Mouse (Mus musculus) neural tube, embryonic 14.5 days (tissue): ENCODE measurements around the gene Prdm16. TPM values are rescaled to one million over a fixed set of nuclear protein-coding genes. Genes with fewer than 3 reads are reported as not detected.

Experiments used
- ATAC-seq: fragments of 200-750 bp; cut with Nextera tagmentation; 2 replicates; pipeline ENCODE4 v1.8.0; 2017; ENCODE audit warnings: low read depth, mild to moderate bottlenecking, moderate TSS enrichment, moderate library complexity
- H3K27ac ChIP-seq: fragments of 300-500 bp; sonication (generic); 2 replicates; pipeline ENCODE4 v1.5.1; 2014; ENCODE audit warnings: low read depth, mild to moderate bottlenecking, control low read depth, low read length, moderate library complexity, mixed read lengths
- H3K27me3 ChIP-seq: fragments of 300-500 bp; sonication (generic); 2 replicates; pipeline ENCODE4 v1.6.1; 2014; ENCODE audit warnings: low read length; ENCODE audit not compliant: control insufficient read depth, insufficient read depth
- H3K36me3 ChIP-seq: fragments of 300-500 bp; sonication (generic); 2 replicates; pipeline ENCODE4 v1.6.1; 2014; ENCODE audit warnings: low read length, mixed read lengths; ENCODE audit not compliant: control insufficient read depth, insufficient read depth
- H3K4me1 ChIP-seq: fragments of 300-500 bp; sonication (generic); 2 replicates; pipeline ENCODE4 v1.6.1; 2014; ENCODE audit warnings: low read length; ENCODE audit not compliant: control insufficient read depth, insufficient read depth
- H3K4me2 ChIP-seq: fragments of 300-500 bp; sonication (generic); 2 replicates; pipeline ENCODE4 v1.6.1; 2014; ENCODE audit warnings: mild to moderate bottlenecking, low read depth, low read length, control low read depth
- H3K4me3 ChIP-seq: fragments of 300-500 bp; sonication (generic); 2 replicates; pipeline ENCODE4 v1.5.1; 2014; ENCODE audit warnings: low read depth, low read length, control low read depth, mixed read lengths
- H3K9ac ChIP-seq: fragments of 300-500 bp; sonication (generic); replicated peaks from 2 replicates; pipeline ENCODE4 v1.6.1; 2014; ENCODE audit warnings: low read depth, mild to moderate bottlenecking, control low read depth, low read length, mixed read lengths
- H3K9me3 ChIP-seq: fragments of 300-500 bp; sonication (generic); 2 replicates; pipeline ENCODE4 v1.6.1; 2016; ENCODE audit warnings: low read length; ENCODE audit not compliant: control insufficient read depth
- WGBS: fragments of 180-500 bp; shearing (Covaris S2); extraction: QIAGEN DNeasy Blood & Tissue Kit; methylation state at CpG from one replicate; pipeline ENCODE4 v1.1.7; 2014; 5-methylcytosine and 5-hydroxymethylcytosine counted together
- polyA plus RNA-seq: library from polyadenylated mRNA; unstranded; fragments of >200 nt; fragmentation: Nextera tagmentation; extraction: Ambion mirVana; gene quantifications from 2 replicates; pipeline ENCODE4 v1.2.1, GENCODE M21; 2014

The Prdm16 gene
- polyA plus RNA-seq, 1 experiment from 2014 or later = 4.6 TPM

DNA sequence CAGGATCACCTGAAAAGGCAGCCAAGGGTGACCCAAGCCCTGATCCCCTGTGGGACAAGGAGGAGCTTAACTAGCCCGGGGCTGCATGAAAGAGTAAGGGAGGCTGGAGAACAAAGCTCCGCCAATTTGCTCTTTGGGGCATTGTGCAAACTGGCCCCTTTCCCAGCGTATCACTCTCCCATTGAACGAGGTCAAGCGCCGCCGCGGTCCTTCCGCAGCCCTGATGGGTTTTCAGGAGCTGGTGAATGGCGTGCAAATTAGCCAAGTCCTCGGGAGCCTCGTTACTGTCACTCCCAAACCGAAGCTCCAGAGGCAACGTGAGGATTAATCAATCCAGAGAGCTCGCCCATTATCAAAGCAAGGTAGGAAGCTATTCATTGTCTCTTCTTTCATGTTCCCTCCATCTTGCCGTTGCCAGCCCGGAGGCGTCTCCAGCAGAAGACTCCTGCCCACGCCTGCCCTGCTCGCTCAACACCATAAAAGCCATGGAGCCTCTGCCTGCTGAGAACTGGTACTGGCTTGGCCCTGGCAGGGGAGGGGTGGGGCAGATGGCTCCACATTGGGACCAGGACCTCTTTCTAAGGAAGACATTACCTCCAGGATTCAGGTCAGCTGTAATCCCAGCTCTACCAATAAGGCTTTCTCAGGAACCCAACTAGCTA is 129.8 kb downstream of the Prdm16 start:
- no peak overlapping the region for H3K4me3 ChIP-seq
- ATAC-seq = no peak
- H3K27me3 ChIP-seq = peaks cover 6% of the 10 kb centered on the region; the same call in 1 of the 2 replicates
- peaks cover 18% of the 10 kb centered on the region for H3K4me1 ChIP-seq
- no peaks in the 10 kb centered on the region for H3K9me3 ChIP-seq
- WGBS = 3% methylated on average over 20 of the region's 20 CpGs
- peak overlapping the region; percentile 31; the same call in 1 of the 2 replicates for H3K4me2 ChIP-seq
- no peak overlapping the region for H3K27ac ChIP-seq
- no peak overlapping the region for H3K9ac ChIP-seq
- no peaks in the 10 kb centered on the region for H3K36me3 ChIP-seq

- no peak for ATAC-seq
- H3K9ac ChIP-seq = no peak overlapping the region
- no peaks in the 10 kb centered on the region for H3K36me3 ChIP-seq
- no peak overlapping the region for H3K4me2 ChIP-seq
- H3K27me3 ChIP-seq = peaks cover 6% of the 10 kb centered on the region; the same call in 1 of the 2 replicates
- no peaks in the 10 kb centered on the region for H3K9me3 ChIP-seq
- H3K4me3 ChIP-seq = no peak overlapping the region
- WGBS = 94% methylated on average over 5 of the region's 5 CpGs
- H3K4me1 ChIP-seq = peaks cover 19% of the 10 kb centered on the region
- H3K27ac ChIP-seq = no peak overlapping the region
Measured at GRCm38 (mm10) chr4:154505313-154505712, 131.4 kb downstream of the Prdm16 start.

GRCm38 (mm10) chr4:154503260-154503829 is 133.3 kb downstream of the Prdm16 start:
- Histone ChIP-seq H3K27me3 (peaks cover 6% of the 10 kb centered on the region; the same call in 1 of the 2 replicates), H3K27ac (no peak overlapping the region), H3K9me3 (no peaks in the 10 kb centered on the region), H3K9ac (no peak overlapping the region), H3K4me2 (0 out of 2 replicates have a peak overlapping the region, but pooled peaks have one; percentile 12), H3K4me3 (no peak overlapping the region), H3K4me1 (peaks cover 38% of the 10 kb centered on the region), H3K36me3 (no peaks in the 10 kb centered on the region)
- WGBS = 15% methylated on average over 21 of the region's 21 CpGs
- ATAC-seq = no peak

- Histone ChIP-seq H3K9ac (no peak overlapping the region), H3K36me3 (no peaks in the 10 kb centered on the region), H3K4me1 (peaks cover 38% of the 10 kb centered on the region), H3K27me3 (peaks cover 6% of the 10 kb centered on the region; the same call in 1 of the 2 replicates), H3K4me2 (peak overlapping the region; percentile 12; the same call in 1 of the 2 replicates), H3K9me3 (no peaks in the 10 kb centered on the region), H3K4me3 (no peak overlapping the region), H3K27ac (no peak overlapping the region)
- 28% methylated on average over 16 of the region's 16 CpGs for WGBS
- peak; percentile 14; the same call in 1 of the 2 replicates for ATAC-seq
Measured at GRCm38 (mm10) chr4:154502403-154503000, 134.2 kb downstream of the Prdm16 start.

GRCm38 (mm10) chr4:154500695-154501094 is 136.0 kb downstream of the Prdm16 start:
- H3K4me3 ChIP-seq = no peak overlapping the region
- H3K4me2 ChIP-seq = no peak overlapping the region
- peaks cover 6% of the 10 kb centered on the region; the same call in 1 of the 2 replicates for H3K27me3 ChIP-seq
- no peaks in the 10 kb centered on the region for H3K36me3 ChIP-seq
- ATAC-seq = no peak
- H3K9ac ChIP-seq = no peak overlapping the region
- peaks cover 28% of the 10 kb centered on the region for H3K4me1 ChIP-seq
- H3K27ac ChIP-seq = no peak overlapping the region
- no peaks in the 10 kb centered on the region for H3K9me3 ChIP-seq
- 45% methylated on average over 9 of the region's 9 CpGs for WGBS

DNA sequence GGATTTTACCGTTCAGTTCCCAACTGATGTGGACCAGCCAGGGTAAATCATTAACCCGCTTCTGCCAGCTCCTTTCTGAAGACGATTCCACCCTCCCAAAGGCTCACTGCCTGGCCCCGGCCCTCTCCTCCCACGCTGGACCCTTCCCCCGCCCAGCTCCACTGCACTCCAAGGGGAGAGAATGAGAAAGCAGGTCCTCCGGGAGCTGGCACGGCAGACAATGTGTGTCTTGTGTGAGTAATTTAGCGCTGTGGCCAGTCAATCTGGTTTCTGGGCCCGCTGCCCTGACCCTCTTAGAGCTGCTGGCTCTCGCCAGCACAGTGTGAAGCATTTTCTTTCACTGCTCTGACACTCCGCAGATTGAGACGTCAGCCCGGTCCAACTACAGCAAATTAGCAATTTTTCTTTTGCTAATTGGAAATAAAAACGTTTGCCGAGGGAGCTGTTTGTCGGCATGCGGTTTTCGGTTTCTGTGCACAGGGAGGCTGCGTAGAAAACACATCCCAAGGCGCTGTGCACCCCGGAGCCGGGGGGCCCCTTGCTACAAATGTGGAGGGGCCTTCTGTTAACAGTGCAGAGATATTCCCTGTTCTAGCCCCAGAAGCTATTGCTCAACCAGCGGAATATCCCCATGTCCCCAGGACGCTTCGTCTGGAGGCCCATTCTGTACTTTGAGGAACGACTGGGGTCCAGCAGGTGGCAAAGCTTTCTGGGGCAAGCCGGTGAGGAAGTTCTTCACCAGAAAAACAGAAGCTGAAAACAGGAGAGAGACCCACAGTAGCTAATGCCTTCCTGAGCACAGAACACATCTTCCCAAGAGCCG is 136.8 kb downstream of the Prdm16 start:
- peak; percentile 71 for ATAC-seq
- Histone ChIP-seq H3K4me3 (no peak overlapping the region), H3K9ac (no peak overlapping the region), H3K27me3 (peaks cover 6% of the 10 kb centered on the region; the same call in 1 of the 2 replicates), H3K36me3 (no peaks in the 10 kb centered on the region), H3K9me3 (no peaks in the 10 kb centered on the region), H3K4me2 (no peak overlapping the region), H3K4me1 (peaks cover 28% of the 10 kb centered on the region), H3K27ac (no peak overlapping the region)
- WGBS = 11% methylated on average over 29 of the region's 29 CpGs

DNA sequence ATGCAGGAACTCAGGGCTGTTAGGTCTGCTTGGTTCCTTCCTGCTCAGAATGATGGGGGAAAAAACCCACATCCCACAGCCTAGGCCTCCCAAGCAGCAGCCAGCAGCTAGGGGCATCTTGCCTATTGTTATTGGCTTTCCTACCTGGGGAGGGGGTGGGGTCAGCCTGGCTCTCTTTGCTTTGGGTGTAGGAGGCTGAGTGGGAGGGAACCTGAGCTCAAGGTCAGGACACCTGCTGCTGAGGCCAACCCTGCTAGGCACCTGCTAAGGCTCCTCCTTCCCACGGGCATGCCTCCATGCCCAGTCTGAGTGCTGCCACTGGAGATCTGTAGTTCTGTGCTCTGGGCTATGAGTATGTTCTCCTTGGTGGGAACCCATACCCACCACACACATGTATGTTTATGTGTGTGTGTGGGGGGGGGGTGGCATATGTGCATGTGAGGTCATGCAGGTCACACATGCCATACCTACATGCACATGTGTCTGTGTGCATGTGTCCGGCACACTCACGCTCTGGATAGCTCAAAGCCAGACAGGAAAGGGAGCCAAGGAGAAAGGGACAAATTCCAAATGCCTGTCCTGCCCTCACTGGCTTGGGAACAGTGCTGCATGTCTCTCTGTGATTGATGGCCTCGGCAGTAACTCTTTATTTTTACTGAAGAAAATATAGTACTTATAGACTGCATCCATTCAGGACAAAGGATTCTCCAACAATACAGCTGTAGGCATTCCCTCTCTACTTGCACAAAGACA is 139.1 kb downstream of the Prdm16 start:
- no peaks in the 10 kb centered on the region for H3K9me3 ChIP-seq
- 0 out of 2 replicates have a peak, but pooled peaks cover 2% of the 10 kb centered on the region for H3K27me3 ChIP-seq
- no peak overlapping the region for H3K27ac ChIP-seq
- peaks cover 29% of the 10 kb centered on the region for H3K4me1 ChIP-seq
- H3K9ac ChIP-seq = no peak overlapping the region
- WGBS = 58% methylated on average over 4 of the region's 4 CpGs
- H3K4me2 ChIP-seq = no peak overlapping the region
- no peak overlapping the region for H3K4me3 ChIP-seq
- ATAC-seq = no peak
- no peaks in the 10 kb centered on the region for H3K36me3 ChIP-seq

DNA sequence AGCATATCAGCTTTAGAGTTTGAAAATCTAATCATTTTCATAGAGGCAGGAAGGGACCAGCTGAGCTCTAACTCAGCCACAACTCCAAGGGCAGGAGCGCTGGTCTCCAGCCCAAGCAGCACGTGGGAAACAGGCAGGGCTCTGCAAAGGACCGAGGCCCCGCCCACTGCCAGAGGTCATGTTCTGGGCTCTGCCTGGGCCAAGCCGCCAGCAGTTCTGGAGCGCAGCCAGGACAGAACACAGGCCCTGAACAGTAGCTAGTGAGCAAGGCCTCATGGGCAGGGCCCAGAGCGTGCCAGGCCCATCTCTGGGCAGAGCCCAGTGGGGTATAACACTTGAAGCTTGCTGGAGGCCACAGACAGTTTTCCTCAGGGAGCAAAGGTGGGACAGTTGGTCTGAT is 139.7 kb downstream of the Prdm16 start:
- Histone ChIP-seq H3K4me1 (peaks cover 27% of the 10 kb centered on the region), H3K27me3 (0 out of 2 replicates have a peak, but pooled peaks cover 6% of the 10 kb centered on the region), H3K36me3 (no peaks in the 10 kb centered on the region), H3K9me3 (no peaks in the 10 kb centered on the region), H3K27ac (no peak overlapping the region), H3K4me3 (no peak overlapping the region), H3K9ac (no peak overlapping the region), H3K4me2 (no peak overlapping the region)
- peak; percentile 74 for ATAC-seq
- 12% methylated on average over 7 of the region's 7 CpGs for WGBS
